Mouse (Mus musculus): ENCODE measurements around the gene Zfp322a. TPM values are rescaled to one million over a fixed set of nuclear protein-coding genes. Genes with fewer than 3 reads are reported as not detected.
"Not testable (repeated sequence)": the region's sequence is repeated elsewhere in the genome, so short reads cannot be mapped to it uniquely, and the experiment has no call there.

The Zfp322a gene
- polyA plus RNA-seq, 1 experiment from 2014 or later, result 27.1 TPM

GRCm38 (mm10) chr13:23361536-23361935 lies 7.5 kb downstream of the Zfp322a start:
- ATAC-seq, result no peak
- Histone ChIP-seq H3K36me3 (ENCODE audit: insufficient read depth, low read length) (peaks cover 13% of the 10 kb centered on the region), H3K9me3 (ENCODE audit: low read length) (no peaks in the 10 kb centered on the region), H3K4me1 (ENCODE audit: insufficient read depth, low read depth, low read length) (no peaks in the 10 kb centered on the region; the same call in 1 of the 2 replicates), H3K27ac (ENCODE audit: low read length) (no peak overlapping the region), H3K9ac (replicated peaks; ENCODE audit: low read depth) (no peak overlapping the region), H3K27me3 (replicated peaks; ENCODE audit: insufficient read depth, low read length) (no peaks in the 10 kb centered on the region), H3K4me3 (ENCODE audit: low read depth, low read length) (no peak overlapping the region), H3K4me2 (replicated peaks; ENCODE audit: low read depth, low read length) (no peak overlapping the region)
- TF ChIP-seq CTCF (IDR thresholded peaks at IDR 0.05), result no peak
- 90% methylated on average over 4 of the region's 4 CpGs for WGBS
- DNase-seq (ENCODE audit: low spot score), result peak; percentile 1

DNA sequence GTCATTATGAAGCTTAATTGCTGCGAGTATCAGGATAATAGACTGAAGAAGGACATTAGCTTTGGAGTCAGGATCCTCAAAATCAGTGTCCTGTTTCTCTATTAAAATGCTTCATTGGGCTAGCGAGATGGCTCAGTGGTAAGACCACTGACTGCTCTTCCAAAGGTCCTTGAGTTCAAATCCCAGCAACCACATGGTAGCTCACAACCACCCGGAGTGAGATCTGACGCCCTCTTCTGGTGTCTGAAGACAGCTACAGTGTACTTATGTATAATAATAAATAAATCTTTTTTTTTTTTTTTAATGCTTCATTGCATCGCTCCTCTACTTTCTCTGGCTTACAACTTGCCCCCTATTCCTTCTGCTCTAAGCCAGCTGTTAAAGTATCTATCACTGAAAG lies 14.5 kb downstream of the Zfp322a start:
- H3K27ac ChIP-seq (ENCODE audit: low read length); ATAC-seq; H3K4me1 ChIP-seq (ENCODE audit: insufficient read depth, low read depth, low read length); H3K4me2 ChIP-seq (replicated peaks; ENCODE audit: low read depth, low read length); H3K9ac ChIP-seq (replicated peaks; ENCODE audit: low read depth); H3K27me3 ChIP-seq (replicated peaks; ENCODE audit: insufficient read depth, low read length); H3K4me3 ChIP-seq (ENCODE audit: low read depth, low read length); H3K9me3 ChIP-seq (ENCODE audit: low read length); DNase-seq (ENCODE audit: low spot score): not testable (repeated sequence)
- peaks cover 13% of the 10 kb centered on the region for H3K36me3 ChIP-seq (ENCODE audit: insufficient read depth, low read length)
- WGBS, result 89% methylated on average over 5 of the region's 5 CpGs

DNA sequence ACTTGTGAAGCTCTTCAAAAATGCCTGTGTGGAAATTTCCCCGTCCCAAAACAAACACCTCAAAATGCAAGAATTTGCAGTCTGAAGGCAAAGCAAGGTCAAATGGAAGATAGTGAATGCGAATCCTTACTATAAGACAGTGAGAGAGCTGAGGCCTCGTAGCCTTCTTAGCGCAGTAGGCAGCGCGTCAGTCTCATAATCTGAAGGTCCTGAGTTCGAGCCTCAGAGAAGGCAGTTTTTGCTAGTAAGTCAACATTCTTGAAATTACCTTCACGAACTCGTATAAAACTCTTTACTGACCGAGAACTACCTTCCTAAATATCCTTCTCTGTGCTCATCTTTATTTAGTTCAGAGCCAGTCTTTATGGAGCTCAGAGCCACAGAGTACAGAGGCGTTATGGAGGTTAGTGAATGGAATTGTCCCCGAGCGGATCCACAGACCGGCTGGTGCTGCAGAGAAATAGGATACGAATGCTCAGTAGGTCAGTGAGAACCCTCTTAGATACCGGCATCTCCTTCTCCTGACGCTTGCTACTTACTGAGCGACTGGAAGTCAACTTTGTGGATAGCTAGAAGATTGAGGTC lies 51.6 kb downstream of the Zfp322a start:
- Histone ChIP-seq H3K9ac (replicated peaks; ENCODE audit: low read depth) (no peak overlapping the region), H3K4me3 (ENCODE audit: low read depth, low read length) (no peak overlapping the region), H3K4me2 (replicated peaks; ENCODE audit: low read depth, low read length) (no peak overlapping the region), H3K27ac (ENCODE audit: low read length) (no peak overlapping the region), H3K27me3 (replicated peaks; ENCODE audit: insufficient read depth, low read length) (no peaks in the 10 kb centered on the region), H3K36me3 (ENCODE audit: insufficient read depth, low read length) (no peaks in the 10 kb centered on the region), H3K9me3 (ENCODE audit: low read length) (no peaks in the 10 kb centered on the region), H3K4me1 (ENCODE audit: insufficient read depth, low read depth, low read length) (no peaks in the 10 kb centered on the region)
- no peak for TF ChIP-seq EP300 (IDR thresholded peaks at IDR 0.05)
- TF ChIP-seq CTCF (IDR thresholded peaks at IDR 0.05), result no peak
- WGBS, result 5% methylated on average over 18 of the region's 18 CpGs
- DNase-seq (ENCODE audit: low spot score) (no peak), ATAC-seq (no peak)

DNA sequence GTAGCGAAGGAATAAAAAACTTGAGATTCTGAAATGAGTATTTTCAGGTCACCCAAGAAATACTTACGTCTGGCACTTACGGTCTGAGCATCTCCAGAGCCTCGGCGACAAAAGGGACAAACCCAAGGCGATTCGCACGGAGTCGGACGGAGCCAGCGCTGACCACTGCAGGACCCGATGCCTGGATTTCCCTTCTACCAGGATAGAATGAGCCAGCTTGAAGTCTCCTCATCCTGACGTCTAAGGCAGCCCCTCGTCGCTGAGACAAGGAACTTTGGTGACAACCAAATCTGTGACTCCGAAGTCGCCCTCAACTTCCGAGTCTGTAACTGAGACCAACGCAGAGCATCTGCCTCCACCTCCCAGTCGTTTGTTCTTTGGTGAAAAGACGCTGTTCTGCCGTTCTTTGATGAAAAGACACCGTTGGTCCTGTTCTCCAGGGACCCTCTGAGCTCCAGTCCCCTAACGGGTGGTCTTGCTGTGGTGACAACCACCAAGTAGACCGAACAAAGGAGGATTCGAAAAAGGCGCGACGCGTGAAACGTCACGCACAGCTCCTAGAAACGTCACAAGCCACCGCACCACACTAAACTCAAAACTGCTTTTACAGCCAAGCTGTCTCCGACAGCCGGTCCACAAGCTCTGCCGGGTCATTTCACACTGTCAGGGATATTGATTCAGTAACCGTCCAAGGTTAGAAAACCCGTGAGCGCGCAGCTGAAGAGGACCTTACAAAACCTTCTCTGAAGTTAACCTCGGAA lies 55.9 kb downstream of the Zfp322a start:
- 1% methylated on average over 42 of the region's 42 CpGs for WGBS
- H3K9me3 ChIP-seq (ENCODE audit: low read length), result no peaks in the 10 kb centered on the region
- ATAC-seq (no peak), DNase-seq (ENCODE audit: low spot score) (no peak)
- H3K4me1 ChIP-seq (ENCODE audit: insufficient read depth, low read depth, low read length), result no peaks in the 10 kb centered on the region
- peaks cover 14% of the 10 kb centered on the region; the same call in 1 of the 2 replicates for H3K27me3 ChIP-seq (replicated peaks; ENCODE audit: insufficient read depth, low read length)
- H3K4me2 ChIP-seq (replicated peaks; ENCODE audit: low read depth, low read length), result peak overlapping the region; percentile 48
- H3K27ac ChIP-seq (ENCODE audit: low read length), result no peak overlapping the region
- peak overlapping the region; percentile 30 for H3K4me3 ChIP-seq (ENCODE audit: low read depth, low read length)
- no peaks in the 10 kb centered on the region for H3K36me3 ChIP-seq (ENCODE audit: insufficient read depth, low read length)
- no peak overlapping the region for H3K9ac ChIP-seq (replicated peaks; ENCODE audit: low read depth)
- TF ChIP-seq EP300 (IDR thresholded peaks at IDR 0.05) (no peak), CTCF (IDR thresholded peaks at IDR 0.05) (no peak)

- no peaks in the 10 kb centered on the region for H3K36me3 ChIP-seq (ENCODE audit: insufficient read depth, low read length)
- TF ChIP-seq CTCF (IDR thresholded peaks at IDR 0.05) (no peak), EP300 (IDR thresholded peaks at IDR 0.05) (no peak)
- 5% methylated on average over 11 of the region's 11 CpGs for WGBS
- H3K4me3 ChIP-seq (ENCODE audit: low read depth, low read length), result peak overlapping the region; percentile 26; the same call in 1 of the 2 replicates
- peaks cover 26% of the 10 kb centered on the region; the same call in 1 of the 2 replicates for H3K27me3 ChIP-seq (replicated peaks; ENCODE audit: insufficient read depth, low read length)
- DNase-seq (ENCODE audit: low spot score), result no peak
- H3K4me1 ChIP-seq (ENCODE audit: insufficient read depth, low read depth, low read length), result peaks cover 4% of the 10 kb centered on the region; the same call in 1 of the 2 replicates
- ATAC-seq, result no peak
- H3K27ac ChIP-seq (ENCODE audit: low read length), result no peak overlapping the region
- H3K9ac ChIP-seq (replicated peaks; ENCODE audit: low read depth), result no peak overlapping the region
- no peaks in the 10 kb centered on the region for H3K9me3 ChIP-seq (ENCODE audit: low read length)
- peak overlapping the region; percentile 35 for H3K4me2 ChIP-seq (replicated peaks; ENCODE audit: low read depth, low read length)
These were observed 59.0 kb downstream of the Zfp322a start for GRCm38 (mm10) chr13:23310036-23310435.

DNA sequence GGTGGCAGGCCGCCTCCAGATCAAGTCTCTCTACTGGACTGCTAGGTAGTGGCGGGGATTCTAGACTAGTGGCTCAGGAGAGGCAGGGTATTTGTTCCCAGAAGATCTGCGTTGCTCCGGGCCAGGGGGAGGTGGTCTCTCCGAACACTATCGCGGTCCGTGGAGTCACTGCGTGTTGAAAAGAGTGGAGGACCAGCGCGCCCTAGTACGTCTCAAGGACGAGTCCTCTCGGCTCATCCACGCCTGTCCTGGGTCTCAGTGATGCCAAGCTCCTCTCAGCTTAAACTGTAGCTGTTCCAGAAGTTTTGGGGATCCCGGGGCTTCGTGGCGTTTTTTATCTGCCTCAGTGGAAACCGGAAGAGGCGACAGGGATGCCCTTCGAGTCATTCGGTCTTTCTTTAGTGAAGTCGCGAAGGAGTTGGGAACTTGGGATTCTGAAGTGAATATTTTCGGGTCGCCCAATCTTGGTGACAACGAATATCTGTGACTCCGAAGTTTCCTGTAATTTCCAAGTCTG lies 59.5 kb downstream of the Zfp322a start:
- H3K4me2 ChIP-seq (replicated peaks; ENCODE audit: low read depth, low read length), result peak overlapping the region; percentile 35
- no peaks in the 10 kb centered on the region for H3K9me3 ChIP-seq (ENCODE audit: low read length)
- peaks cover 4% of the 10 kb centered on the region; the same call in 1 of the 2 replicates for H3K4me1 ChIP-seq (ENCODE audit: insufficient read depth, low read depth, low read length)
- under 1% methylated on average over 28 of the region's 28 CpGs for WGBS
- no peak for TF ChIP-seq EP300 (IDR thresholded peaks at IDR 0.05)
- TF ChIP-seq CTCF (IDR thresholded peaks at IDR 0.05), result no peak
- no peak for ATAC-seq
- no peaks in the 10 kb centered on the region for H3K36me3 ChIP-seq (ENCODE audit: insufficient read depth, low read length)
- H3K4me3 ChIP-seq (ENCODE audit: low read depth, low read length), result peak overlapping the region; percentile 26
- H3K27me3 ChIP-seq (replicated peaks; ENCODE audit: insufficient read depth, low read length), result peaks cover 26% of the 10 kb centered on the region; the same call in 1 of the 2 replicates
- H3K9ac ChIP-seq (replicated peaks; ENCODE audit: low read depth), result no peak overlapping the region
- DNase-seq (ENCODE audit: low spot score), result no peak
- H3K27ac ChIP-seq (ENCODE audit: low read length), result no peak overlapping the region

- DNase-seq (ENCODE audit: low spot score), result not testable (repeated sequence)
- 6% methylated on average over 18 of the region's 18 CpGs for WGBS
These were observed 60.2 kb downstream of the Zfp322a start for GRCm38 (mm10) chr13:23308639-23309307.

More at GRCm38 (mm10) chr13:23308639-23309307, 60.2 kb downstream of the Zfp322a start:
- H3K9me3 ChIP-seq (ENCODE audit: low read length); H3K27ac ChIP-seq (ENCODE audit: low read length); H3K4me1 ChIP-seq (ENCODE audit: insufficient read depth, low read depth, low read length); ATAC-seq; H3K36me3 ChIP-seq (ENCODE audit: insufficient read depth, low read length); H3K9ac ChIP-seq (replicated peaks; ENCODE audit: low read depth): not testable (repeated sequence)
- peak overlapping the region; percentile 26; the same call in 1 of the 2 replicates for H3K4me3 ChIP-seq (ENCODE audit: low read depth, low read length)
- peaks cover 26% of the 10 kb centered on the region; the same call in 1 of the 2 replicates for H3K27me3 ChIP-seq (replicated peaks; ENCODE audit: insufficient read depth, low read length)
- H3K4me2 ChIP-seq (replicated peaks; ENCODE audit: low read depth, low read length), result peak overlapping the region; percentile 35; the same call in 1 of the 2 replicates

Data from lung, postnatal 0 days (tissue).